Mouse (Mus musculus): ENCODE measurements around the gene Dnm3.

GRCm38 (mm10) chr1:161990684-161991578, 486.9 kb downstream of the Dnm3 start:
- TF ChIP-seq ZNF384 (IDR thresholded peaks at IDR 0.05; ENCODE audit: low read depth, low read length), result no peak
- TF ChIP-seq ZC3H11A (IDR thresholded peaks at IDR 0.05; ENCODE audit: borderline replicate concordance, low read depth, low read length), result no peak
- TF ChIP-seq CHD2 (IDR thresholded peaks at IDR 0.05; ENCODE audit: low read depth, low read length), result no peak

All from ES-E14 (cell line).